Mouse (Mus musculus): ENCODE results near the gene Eif5b. TPM values are rescaled to one million over a fixed set of nuclear protein-coding genes. Genes with fewer than 3 reads are reported as not detected.

Gene Eif5b
- polyA plus RNA-seq, 1 experiment = 6.9 TPM

GRCm38 (mm10) chr1:38103214-38103613 lies 105.4 kb downstream of the Eif5b start:
- no peaks in the 10 kb centered on the region for H3K4me1 ChIP-seq (ENCODE audit: control insufficient read depth, insufficient read depth, low read length)
- 93% methylated on average over 1 of the region's 1 CpGs for WGBS
- H3K4me3 ChIP-seq (replicated peaks; ENCODE audit: extremely low read depth, low read depth, low read length) = no peak overlapping the region
- TF ChIP-seq CTCF (IDR thresholded peaks at IDR 0.05; ENCODE audit: insufficient read depth, low read length) = no peak
- no peak for DNase-seq

GRCm38 (mm10) chr1:38103813-38104212 lies 106.0 kb downstream of the Eif5b start:
- no peak for DNase-seq
- H3K4me3 ChIP-seq (replicated peaks; ENCODE audit: extremely low read depth, low read depth, low read length) = no peak overlapping the region
- H3K4me1 ChIP-seq (ENCODE audit: control insufficient read depth, insufficient read depth, low read length) = no peaks in the 10 kb centered on the region
- no peak for TF ChIP-seq POLR2A (IDR thresholded peaks at IDR 0.05; ENCODE audit: borderline replicate concordance, extremely low read depth, low read depth, low read length)
- TF ChIP-seq CTCF (IDR thresholded peaks at IDR 0.05; ENCODE audit: insufficient read depth, low read length) = no peak
- 70% methylated on average over 3 of the region's 3 CpGs for WGBS

Other genes with a start within 250 kb of the Eif5b start
- gene Tsga10, start 131.6 kb upstream of the Eif5b start, polyA plus RNA-seq (2012; rRNA removed) = 0.70 and 1.8 TPM in 2 replicates
- gene Lipt1, start 126.3 kb upstream of the Eif5b start, polyA plus RNA-seq (2012; rRNA removed) = 0.77 and 1.2 TPM in 2 replicates
- gene Mitd1, start 107.6 kb upstream of the Eif5b start, polyA plus RNA-seq (2012; rRNA removed) = 4.0 and 7.2 TPM in 2 replicates
- gene Mrpl30, start 107.5 kb upstream of the Eif5b start, polyA plus RNA-seq (2012; rRNA removed) = 19.2 and 25.7 TPM in 2 replicates
- gene Lyg2, start 81.5 kb upstream of the Eif5b start, polyA plus RNA-seq (2012; rRNA removed) = not detected in 2 replicates
- 7.4 TPM in 1 of 2 replicates, not detected in the other for gene Lyg1, start 40.3 kb upstream of the Eif5b start, polyA plus RNA-seq (2012; rRNA removed)
- 5.9 and 9.6 TPM in 2 replicates for gene Txndc9, start 117 bp upstream of the Eif5b start, polyA plus RNA-seq (2012; rRNA removed)
- 5.9 and 6.0 TPM in 2 replicates for gene Rev1, start 131.8 kb downstream of the Eif5b start, polyA plus RNA-seq (2012; rRNA removed)

All from lung, adult 2 months (tissue).